Mouse (Mus musculus): Measurements from ENCODE around the gene Tmem40. TPM values are rescaled to one million over a fixed set of nuclear protein-coding genes. Genes with fewer than 3 reads are reported as not detected.

Tmem40 gene
- polyA plus RNA-seq, 1 experiment = not detected

DNA sequence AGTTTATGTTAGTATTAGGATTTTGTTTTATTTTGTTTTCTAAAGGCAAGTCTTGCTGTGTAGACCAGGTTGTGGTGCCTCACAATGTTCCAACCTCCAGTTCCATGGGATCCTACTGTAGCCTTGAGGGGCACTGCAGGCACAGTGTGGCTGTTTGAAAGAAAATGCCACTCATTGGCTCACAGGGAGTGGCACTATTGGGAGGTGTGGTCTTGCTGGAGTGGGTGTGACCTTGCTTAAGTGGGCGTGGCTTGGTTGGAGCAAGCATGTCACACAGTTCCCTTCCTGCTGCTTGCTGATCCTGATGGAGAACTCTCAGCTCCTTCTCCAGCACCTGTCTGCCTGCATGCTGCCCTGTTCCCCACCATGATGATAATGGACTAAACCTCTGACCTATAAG, 18.6 kb downstream of the Tmem40 start:
- no peak overlapping the region for H3K4me3 ChIP-seq (ENCODE audit: insufficient read depth, low read depth, low read length)
- no peak overlapping the region for H3K27ac ChIP-seq (replicated peaks; ENCODE audit: low read depth, low read length)
- no peaks in the 10 kb centered on the region for H3K4me1 ChIP-seq (ENCODE audit: control insufficient read depth, insufficient read depth, insufficient read length, low read length)

- Histone ChIP-seq H3K4me3 (ENCODE audit: insufficient read depth, low read depth, low read length) (no peak overlapping the region), H3K27ac (replicated peaks; ENCODE audit: low read depth, low read length) (no peak overlapping the region)
Measured at GRCm38 (mm10) chr6:115739056-115739455, 23.2 kb downstream of the Tmem40 start.

GRCm38 (mm10) chr6:115734909-115735308, 27.3 kb downstream of the Tmem40 start:
- Histone ChIP-seq H3K27ac (replicated peaks; ENCODE audit: low read depth, low read length) (no peak overlapping the region), H3K4me1 (ENCODE audit: control insufficient read depth, insufficient read depth, insufficient read length, low read length) (no peaks in the 10 kb centered on the region), H3K4me3 (ENCODE audit: insufficient read depth, low read depth, low read length) (no peak overlapping the region)

More at GRCm38 (mm10) chr6:115739056-115739455, 23.2 kb downstream of the Tmem40 start:
- no peaks in the 10 kb centered on the region for H3K4me1 ChIP-seq (ENCODE audit: control insufficient read depth, insufficient read depth, insufficient read length, low read length)

DNA sequence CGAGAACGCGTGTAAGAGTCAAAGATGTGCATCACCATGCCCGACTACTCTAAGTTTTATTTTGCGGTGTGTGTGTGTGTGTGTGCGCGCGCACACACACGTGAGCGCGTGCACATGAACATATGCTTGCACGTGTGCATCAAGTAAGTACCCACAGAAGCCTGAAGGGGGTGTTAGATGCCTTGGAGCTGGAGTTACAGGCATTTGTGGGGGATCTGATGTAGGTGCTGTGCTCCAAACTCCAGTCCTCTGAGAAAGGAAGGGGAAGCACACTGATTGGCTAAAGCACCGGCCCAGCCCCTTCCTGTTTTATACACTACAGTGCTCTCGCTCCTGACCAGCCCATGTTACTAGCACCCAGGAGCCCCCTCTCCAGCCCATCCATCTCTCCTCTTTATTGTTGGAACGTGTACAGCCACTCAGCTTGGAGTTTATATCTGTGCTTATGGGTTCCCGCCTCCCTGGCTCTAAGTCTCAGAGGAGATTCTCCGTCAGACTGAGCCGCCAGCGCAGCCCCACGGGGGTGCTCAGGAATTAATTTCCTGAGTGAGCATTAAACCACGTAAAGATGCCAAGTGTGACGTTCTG, 29.8 kb downstream of the Tmem40 start:
- Histone ChIP-seq H3K4me1 (ENCODE audit: control insufficient read depth, insufficient read depth, insufficient read length, low read length) (no peaks in the 10 kb centered on the region), H3K4me3 (ENCODE audit: insufficient read depth, low read depth, low read length) (no peak overlapping the region), H3K27ac (replicated peaks; ENCODE audit: low read depth, low read length) (no peak overlapping the region)

- no peak overlapping the region for H3K27ac ChIP-seq (replicated peaks; ENCODE audit: low read depth, low read length)
- H3K4me3 ChIP-seq (ENCODE audit: insufficient read depth, low read depth, low read length) = no peak overlapping the region
- no peaks in the 10 kb centered on the region for H3K4me1 ChIP-seq (ENCODE audit: control insufficient read depth, insufficient read depth, insufficient read length, low read length)
Measured at GRCm38 (mm10) chr6:115730560-115731342, 31.5 kb downstream of the Tmem40 start.

- H3K27ac ChIP-seq (replicated peaks; ENCODE audit: low read depth, low read length) = no peak overlapping the region
- no peak overlapping the region for H3K4me3 ChIP-seq (ENCODE audit: insufficient read depth, low read depth, low read length)
- no peaks in the 10 kb centered on the region for H3K4me1 ChIP-seq (ENCODE audit: control insufficient read depth, insufficient read depth, insufficient read length, low read length)
Measured at GRCm38 (mm10) chr6:115727570-115727969, 34.6 kb downstream of the Tmem40 start.

- Histone ChIP-seq H3K4me3 (ENCODE audit: insufficient read depth, low read depth, low read length) (no peak overlapping the region), H3K4me1 (ENCODE audit: control insufficient read depth, insufficient read depth, insufficient read length, low read length) (no peaks in the 10 kb centered on the region), H3K27ac (replicated peaks; ENCODE audit: low read depth, low read length) (no peak overlapping the region)
Measured at GRCm38 (mm10) chr6:115727108-115727507, 35.1 kb downstream of the Tmem40 start.

DNA sequence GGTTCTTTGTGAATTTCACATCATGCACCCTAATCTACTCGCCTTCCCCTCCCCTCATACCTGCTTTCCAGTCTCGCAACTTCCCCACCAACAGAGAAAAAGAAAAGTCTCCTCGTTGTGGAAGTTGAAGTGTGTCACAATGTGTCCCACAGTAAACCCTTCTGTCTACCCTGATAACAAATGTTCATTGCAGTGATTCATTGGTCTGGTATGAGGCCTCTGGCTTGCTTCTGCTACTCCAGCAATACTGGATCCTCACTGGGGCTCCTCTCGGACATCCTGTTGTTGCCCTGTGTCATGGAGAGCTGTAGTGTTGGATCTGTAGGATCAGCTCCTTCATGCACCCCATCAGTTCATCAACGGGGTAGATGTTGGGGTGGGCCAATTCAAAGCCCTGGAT, 40.0 kb downstream of the Tmem40 start:
- Histone ChIP-seq H3K27ac (replicated peaks; ENCODE audit: low read depth, low read length) (no peak overlapping the region), H3K4me3 (ENCODE audit: insufficient read depth, low read depth, low read length) (no peak overlapping the region), H3K4me1 (ENCODE audit: control insufficient read depth, insufficient read depth, insufficient read length, low read length) (peaks cover 3% of the 10 kb centered on the region; the same call in 1 of the 2 replicates)

DNA sequence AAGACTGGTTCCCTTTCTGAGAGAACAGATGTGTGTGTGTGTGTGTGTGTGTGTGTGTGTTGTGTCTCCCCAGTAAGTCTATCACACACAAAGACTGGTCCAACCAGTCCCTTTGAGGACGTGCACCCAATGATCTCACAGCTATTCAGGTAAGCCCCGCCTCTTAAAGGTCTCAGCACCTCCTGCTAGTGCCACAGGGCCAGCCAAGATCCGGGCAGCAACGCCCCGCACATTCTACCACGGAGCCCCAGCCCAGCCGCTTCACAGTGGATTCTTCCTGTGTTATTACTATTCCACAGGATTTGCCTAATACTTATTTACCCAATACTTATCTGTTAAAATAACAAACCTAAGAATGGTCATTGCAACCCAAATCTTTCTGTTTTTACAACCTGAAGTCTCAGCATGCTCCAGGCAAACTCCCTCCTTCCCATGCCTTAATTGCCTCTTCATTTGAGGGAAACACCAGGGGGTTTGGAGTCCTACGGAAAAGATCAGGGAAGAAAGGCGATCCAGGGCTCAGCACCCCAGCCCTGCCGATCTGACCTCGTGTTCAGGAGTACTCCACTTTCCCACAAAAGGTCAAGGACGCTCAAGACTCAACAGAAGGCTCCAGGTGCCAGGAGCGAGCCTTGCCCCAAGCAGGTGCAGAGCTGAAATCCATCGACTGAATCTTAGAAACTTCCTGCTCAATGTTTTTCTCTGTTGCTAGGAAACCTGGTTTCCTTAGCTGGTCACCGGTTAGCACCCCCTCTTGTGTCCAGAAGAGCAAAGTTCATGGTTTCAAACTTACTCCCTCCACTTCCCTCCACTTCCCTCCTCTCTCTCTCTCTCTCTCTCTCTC, 44.3 kb downstream of the Tmem40 start:
- H3K27ac ChIP-seq (replicated peaks; ENCODE audit: low read depth, low read length) = peak overlapping the region; percentile 13; the same call in 1 of the 2 replicates
- peaks cover 3% of the 10 kb centered on the region; the same call in 1 of the 2 replicates for H3K4me1 ChIP-seq (ENCODE audit: control insufficient read depth, insufficient read depth, insufficient read length, low read length)
- peak overlapping the region; percentile 48 for H3K4me3 ChIP-seq (ENCODE audit: insufficient read depth, low read depth, low read length)

DNA sequence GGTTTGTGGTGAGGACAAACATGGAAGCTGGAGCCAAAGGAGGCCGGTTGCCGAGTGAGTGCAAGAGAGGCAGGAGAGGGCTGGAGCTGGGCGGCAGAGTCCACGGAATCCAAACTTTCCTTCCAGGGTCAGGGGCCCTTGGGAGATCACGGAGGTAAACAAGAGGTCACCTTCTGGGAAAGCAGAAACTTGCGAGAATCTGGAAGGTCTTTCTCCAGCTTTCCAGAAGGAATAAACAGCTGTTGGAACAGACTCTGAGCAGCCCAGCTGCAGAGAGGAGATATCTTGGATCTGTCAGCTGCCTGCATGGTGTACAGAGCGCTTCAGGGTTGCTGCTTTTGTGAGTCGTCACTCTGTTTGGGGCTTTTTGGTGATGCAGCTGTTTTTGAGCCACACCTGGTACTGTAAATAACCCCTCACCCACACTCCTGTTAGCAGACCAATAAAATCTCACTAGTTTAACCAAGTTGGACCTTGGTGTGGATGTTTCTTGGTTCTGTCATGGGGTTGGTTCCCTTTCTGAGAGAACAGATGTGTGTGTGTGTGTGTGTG, 45.0 kb downstream of the Tmem40 start:
- Histone ChIP-seq H3K4me3 (ENCODE audit: insufficient read depth, low read depth, low read length) (peak overlapping the region; percentile 33), H3K27ac (replicated peaks; ENCODE audit: low read depth, low read length) (peak overlapping the region; percentile 11; the same call in 1 of the 2 replicates), H3K4me1 (ENCODE audit: control insufficient read depth, insufficient read depth, insufficient read length, low read length) (peaks cover 3% of the 10 kb centered on the region; the same call in 1 of the 2 replicates)

DNA sequence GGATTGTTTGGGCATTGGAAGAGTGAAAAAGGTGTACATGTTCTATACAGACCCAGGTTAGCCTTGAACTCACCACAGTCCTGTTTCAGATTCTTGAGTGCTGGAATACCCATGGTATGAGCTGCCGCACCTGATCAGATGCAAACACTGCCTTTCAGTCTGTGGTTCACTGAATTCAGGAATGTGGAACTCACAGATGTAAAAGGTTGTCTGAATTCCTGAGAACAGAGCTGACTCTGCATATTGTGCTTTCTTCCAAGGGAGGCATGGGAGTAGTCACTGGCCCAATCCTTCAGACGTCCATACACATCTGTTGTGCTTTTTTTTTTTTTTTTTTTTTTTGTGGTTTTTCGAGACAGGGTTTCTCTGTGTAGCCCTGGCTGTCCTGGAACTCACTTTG, 50.9 kb downstream of the Tmem40 start:
- no peak overlapping the region for H3K4me3 ChIP-seq (ENCODE audit: insufficient read depth, low read depth, low read length)
- no peaks in the 10 kb centered on the region for H3K4me1 ChIP-seq (ENCODE audit: control insufficient read depth, insufficient read depth, insufficient read length, low read length)
- H3K27ac ChIP-seq (replicated peaks; ENCODE audit: low read depth, low read length) = no peak overlapping the region

GRCm38 (mm10) chr6:115702901-115703300, 59.3 kb downstream of the Tmem40 start:
- Histone ChIP-seq H3K4me3 (ENCODE audit: insufficient read depth, low read depth, low read length) (no peak overlapping the region), H3K27ac (replicated peaks; ENCODE audit: low read depth, low read length) (no peak overlapping the region), H3K4me1 (ENCODE audit: control insufficient read depth, insufficient read depth, insufficient read length, low read length) (peaks cover 3% of the 10 kb centered on the region; the same call in 1 of the 2 replicates)

GRCm38 (mm10) chr6:115701302-115701701, 60.9 kb downstream of the Tmem40 start:
- H3K4me3 ChIP-seq (ENCODE audit: insufficient read depth, low read depth, low read length) = no peak overlapping the region
- H3K27ac ChIP-seq (replicated peaks; ENCODE audit: low read depth, low read length) = no peak overlapping the region
- peaks cover 6% of the 10 kb centered on the region; the same call in 1 of the 2 replicates for H3K4me1 ChIP-seq (ENCODE audit: control insufficient read depth, insufficient read depth, insufficient read length, low read length)

GRCm38 (mm10) chr6:115700778-115701177, 61.4 kb downstream of the Tmem40 start:
- H3K27ac ChIP-seq (replicated peaks; ENCODE audit: low read depth, low read length) = no peak overlapping the region
- no peak overlapping the region for H3K4me3 ChIP-seq (ENCODE audit: insufficient read depth, low read depth, low read length)
- H3K4me1 ChIP-seq (ENCODE audit: control insufficient read depth, insufficient read depth, insufficient read length, low read length) = peaks cover 6% of the 10 kb centered on the region; the same call in 1 of the 2 replicates

DNA sequence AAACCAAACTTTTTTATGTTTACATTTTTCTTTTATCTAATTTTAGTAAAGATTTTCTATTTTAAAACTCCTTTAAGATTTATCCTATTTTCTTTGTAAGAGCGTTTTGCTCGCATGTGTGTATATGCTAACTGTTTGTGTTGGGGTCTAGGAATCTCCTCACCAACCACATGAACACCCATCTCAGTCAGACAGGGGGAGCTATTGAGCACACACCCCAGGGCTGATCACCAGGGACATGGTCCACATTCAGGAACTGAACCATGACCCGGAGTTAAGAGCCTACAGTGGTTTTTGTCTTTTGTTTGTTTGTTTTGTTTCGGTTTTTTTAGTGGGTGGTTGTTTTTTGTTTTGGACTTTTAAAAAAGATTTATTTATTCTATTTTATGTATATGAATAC, 63.5 kb downstream of the Tmem40 start:
- Histone ChIP-seq H3K4me1 (ENCODE audit: control insufficient read depth, insufficient read depth, insufficient read length, low read length) (peaks cover 12% of the 10 kb centered on the region), H3K4me3 (ENCODE audit: insufficient read depth, low read depth, low read length) (no peak overlapping the region), H3K27ac (replicated peaks; ENCODE audit: low read depth, low read length) (no peak overlapping the region)

All from brown adipose tissue, adult 24 weeks (tissue).